Mouse (Mus musculus) heart, adult 8-10 months (tissue): ENCODE measurements around the gene Elmsan1. TPM values are rescaled to one million over a fixed set of nuclear protein-coding genes. Genes with fewer than 3 reads are reported as not detected.
"Not testable (repeated sequence)": the region's sequence is repeated elsewhere in the genome, so short reads cannot be mapped to it uniquely, and the experiment has no call there.

ENCODE experiments used
- DNase-seq: peaks from one replicate; pipeline ENCODE4 v3.0.0; 2022; ENCODE audit warnings: low spot score
- total RNA-seq, 4 experiments: library from RNA; stranded (reverse); gene quantifications; 2 replicates each; pipeline ENCODE4 v1.2.4; 2022

The Elmsan1 gene
- total RNA-seq: 10 to 100 TPM; 13.1 to 17.5 (median 14.5) TPM

DNA sequence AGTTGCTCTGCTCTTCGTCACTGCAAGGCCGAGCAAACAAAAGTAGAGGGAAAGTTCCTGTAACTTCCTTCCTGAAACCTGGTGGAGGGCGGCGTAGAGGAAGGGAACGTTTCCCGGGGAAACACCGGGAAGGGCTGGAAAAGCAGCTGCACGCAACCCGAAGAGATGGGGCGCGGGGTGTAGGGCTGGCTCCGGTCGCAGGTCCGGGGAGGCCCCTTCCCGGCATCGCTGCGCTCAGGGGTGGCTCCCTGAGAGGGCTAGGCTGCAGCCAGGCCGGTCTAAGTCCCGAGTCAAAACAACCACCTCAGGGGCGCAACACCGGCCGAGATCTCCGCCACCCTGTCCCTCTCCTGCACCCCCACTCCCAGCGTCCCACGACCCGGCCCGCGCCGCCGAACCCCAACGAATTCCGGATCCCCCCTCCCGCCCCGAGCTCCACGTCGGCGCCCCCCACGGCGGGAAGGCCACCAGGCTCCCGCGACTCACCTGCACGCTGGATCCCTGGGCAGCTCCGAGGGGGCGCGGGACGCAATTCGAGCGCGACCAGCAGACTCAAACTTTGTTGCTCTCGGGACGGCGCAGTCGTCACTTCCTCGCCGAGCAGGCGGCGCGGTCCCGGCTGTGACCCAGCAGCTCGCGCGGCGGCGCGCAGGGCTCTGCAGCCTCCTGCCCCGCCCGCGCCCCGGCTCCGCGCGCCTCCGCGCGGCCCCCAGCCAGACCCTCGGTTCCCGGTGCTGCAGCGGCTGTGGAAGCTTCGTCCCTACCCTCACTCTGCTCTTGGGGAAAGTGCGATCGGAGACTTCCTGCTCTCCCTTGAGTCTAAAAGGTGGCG lies at the start of gene Elmsan1:
Gene Elmsan1 (minus strand): TSS at position 593 of the 832 bp plus-strand sequence.
- DNase-seq: peak; percentile 75

DNA sequence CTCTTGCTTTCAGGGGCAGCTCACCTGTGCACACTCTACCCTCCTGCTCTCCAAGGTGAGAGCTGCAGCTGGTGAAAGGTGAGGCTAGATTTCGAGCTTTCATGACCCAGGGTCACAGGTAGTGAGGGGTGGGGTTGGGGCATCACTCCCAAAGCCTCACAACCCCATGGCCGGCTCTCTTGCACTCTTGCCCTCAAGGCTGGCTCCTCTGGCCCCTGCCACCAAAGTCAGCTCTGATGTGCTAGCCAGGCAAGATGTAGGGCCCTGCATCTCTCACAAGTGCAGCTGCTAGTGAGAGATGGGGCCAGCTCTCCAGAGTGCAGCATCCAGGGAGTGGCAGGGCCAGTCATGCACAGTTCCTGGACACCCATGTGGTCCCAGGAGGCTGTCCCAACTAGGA lies 48.6 kb upstream of the Elmsan1 start:
- DNase-seq: no peak

DNA sequence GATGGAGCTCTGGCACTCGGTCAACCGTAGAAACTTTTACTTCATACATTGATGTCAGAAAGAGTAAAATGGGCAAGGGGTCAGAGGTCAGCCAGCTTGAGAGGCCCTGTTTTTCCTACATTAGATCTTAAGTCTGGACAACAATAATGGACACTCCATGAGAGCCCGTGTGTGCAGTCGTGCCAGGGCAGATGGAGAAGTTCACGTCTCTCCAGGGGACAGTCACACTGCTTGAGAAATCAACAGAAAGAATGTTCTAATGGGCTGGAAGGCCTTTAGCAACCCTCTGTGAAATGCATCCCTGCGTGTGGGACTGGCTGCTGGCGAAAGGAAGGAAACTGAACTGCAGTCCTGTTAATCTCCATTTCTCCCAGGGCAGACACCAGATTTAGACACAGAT lies 41.7 kb upstream of the Elmsan1 start:
- no peak for DNase-seq

DNA sequence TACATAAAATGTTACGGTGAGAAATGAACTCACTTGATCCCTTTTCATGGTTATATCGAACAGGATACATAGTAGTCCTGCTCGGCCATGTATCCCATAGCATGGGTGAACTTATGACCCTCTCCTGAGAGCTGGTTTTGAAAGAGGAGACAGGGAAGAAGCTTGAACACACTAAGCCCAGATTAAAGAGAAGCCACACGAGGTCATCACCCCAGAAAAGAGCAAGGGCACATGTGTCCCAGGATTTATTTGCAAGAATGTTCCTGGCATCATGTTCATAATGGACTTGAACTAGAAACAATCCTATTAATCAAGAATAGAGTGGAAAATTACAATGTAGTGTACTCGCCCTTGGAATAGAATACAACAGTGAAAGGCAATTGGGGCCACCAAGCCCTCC lies 36.2 kb upstream of the Elmsan1 start:
- DNase-seq: no peak

DNA sequence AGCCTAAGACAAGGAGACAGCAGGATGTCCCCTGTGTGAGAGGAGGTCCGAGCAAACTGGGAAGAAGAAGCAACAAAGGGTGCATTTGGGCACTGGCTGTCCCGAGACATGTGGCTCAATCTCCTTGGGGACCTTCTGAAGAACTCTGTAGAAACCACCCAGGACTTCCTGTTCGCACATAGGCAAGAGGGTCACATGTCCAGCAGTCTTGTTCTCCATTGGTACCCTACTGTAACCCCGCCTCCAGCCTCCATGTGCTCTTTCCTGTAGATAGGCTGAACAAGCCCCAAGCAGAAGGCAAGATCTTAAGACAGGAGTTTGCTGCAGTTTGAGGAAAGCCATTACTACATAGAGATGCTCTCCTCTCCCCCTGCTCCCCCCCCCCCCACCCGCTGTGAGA lies 34.1 kb upstream of the Elmsan1 start:
- no peak for DNase-seq

DNA sequence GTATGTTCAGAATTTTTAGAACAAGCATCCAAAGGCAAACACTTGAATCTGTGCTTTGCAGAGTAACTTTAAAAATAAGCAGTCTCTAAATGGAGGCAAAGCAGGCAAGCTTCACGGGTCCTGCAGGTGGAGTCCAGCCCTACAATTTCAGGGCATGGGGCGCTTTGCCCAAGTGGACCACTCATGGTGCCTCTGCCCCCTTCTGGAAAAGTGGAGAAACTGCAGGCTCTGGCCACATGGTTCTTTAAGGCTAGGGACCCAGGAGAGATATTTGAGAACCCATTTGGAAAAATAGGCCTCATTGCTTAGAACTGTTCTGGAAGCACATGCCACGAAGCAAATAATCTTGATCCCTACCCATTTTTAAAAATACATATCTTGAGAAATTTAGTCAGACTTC lies 30.5 kb upstream of the Elmsan1 start:
- peak; percentile 83 for DNase-seq

DNA sequence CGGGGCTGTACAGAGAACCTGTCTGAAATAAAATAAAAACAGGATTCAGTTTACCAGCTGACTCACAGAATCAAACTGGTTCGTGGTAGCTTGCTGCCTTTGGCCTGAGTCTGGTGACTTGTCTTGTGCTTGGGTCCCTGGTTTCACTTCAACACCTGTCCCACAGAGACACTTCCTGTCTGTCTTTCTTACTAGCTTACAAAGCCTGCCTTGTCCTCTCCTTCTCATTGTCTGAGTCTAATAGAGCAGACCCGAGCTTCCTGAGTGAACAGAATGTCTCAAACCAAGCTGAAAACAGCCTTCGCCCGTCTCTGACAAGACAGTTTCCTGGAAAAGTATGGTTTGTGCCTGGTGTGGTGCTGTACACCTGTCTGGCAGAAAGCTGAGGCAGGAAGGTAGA lies 27.0 kb upstream of the Elmsan1 start:
- no peak for DNase-seq

DNA sequence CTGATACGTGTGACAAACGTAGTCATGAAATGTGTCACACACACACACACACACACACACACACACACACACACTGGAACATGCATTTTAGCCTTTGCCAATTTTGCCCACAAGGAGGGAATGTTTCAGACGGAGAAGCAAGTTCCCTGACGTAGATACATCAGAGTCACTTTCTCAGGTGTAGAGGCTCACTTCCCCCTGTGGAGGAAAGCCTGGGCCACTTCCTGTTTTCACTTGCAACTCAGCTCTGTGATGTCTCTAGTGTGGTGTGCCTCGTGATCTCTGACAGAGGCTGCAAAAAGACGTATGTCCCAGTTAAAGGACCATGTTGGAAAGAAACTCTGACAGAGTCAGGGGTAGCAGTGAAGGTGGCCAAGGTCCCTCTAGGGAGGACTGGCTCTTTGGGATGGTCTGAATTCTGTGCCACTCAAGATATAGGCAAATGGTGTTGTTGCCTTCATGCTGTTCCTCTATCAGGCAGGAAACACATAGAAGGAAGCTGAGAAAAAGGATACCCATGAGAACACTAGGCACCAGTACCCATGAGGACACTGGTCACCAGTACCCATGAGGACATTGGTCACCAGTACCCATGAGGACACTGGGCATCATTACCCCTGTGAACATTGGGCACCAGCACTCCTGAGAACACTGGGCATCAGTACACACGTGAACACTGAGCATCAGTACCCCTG lies 24.5 kb upstream of the Elmsan1 start:
- DNase-seq: no peak

DNA sequence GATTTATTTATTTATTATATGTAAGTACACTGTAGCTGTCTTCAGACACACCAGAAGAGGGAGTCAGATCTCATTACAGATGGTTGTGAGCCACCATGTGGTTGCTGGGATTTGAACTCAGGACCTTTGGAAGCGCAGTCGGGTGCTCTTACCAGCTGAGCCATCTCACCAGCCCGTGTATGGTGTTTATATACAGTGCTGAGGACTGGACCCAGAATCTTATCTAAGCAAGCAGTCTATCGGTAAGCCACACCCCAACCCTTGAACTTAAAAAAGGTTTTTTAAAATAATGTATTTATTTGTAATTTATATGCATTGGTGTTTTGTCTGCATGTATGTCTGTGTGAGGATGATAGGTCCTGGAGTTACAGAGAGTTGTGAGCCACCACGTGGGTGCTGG lies 18.4 kb upstream of the Elmsan1 start:
- not testable (repeated sequence) for DNase-seq

DNA sequence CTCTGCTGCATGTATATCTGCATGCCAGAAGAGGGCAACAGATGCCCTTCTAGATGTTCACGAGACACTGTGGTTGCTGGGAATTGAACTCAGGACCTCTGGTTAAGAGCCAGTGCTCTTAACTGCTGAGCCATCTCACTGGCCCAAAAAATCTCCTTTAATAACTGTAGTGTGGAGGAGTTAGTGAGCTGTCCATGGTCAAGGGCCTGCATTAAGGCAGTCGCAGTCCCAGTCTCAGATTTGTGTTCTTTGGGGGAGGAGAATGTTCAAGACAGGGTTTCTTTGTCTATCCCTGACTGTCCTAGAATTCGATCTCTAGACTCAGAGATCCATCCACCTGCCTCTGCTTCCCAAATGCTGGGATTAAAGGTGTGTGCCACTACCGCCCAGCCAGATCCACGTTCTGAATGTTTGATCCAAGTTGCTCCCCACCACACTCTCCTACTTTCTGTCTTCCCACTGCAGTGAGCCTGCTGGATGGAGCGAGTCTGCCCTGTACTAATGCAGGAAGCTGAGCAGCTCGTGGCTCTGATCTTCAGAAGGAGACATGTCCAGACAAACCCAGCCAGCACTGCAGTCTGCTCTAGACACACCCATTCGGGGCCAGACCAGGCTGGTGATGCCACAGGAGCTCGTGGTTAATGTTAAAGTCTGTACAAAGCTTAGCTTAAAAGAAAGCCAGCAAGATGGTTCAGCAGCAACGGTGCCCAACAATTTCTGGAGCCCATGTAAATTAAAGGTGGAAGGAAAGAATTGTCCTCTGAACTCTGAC lies 17.5 kb upstream of the Elmsan1 start:
- DNase-seq: no peak

DNA sequence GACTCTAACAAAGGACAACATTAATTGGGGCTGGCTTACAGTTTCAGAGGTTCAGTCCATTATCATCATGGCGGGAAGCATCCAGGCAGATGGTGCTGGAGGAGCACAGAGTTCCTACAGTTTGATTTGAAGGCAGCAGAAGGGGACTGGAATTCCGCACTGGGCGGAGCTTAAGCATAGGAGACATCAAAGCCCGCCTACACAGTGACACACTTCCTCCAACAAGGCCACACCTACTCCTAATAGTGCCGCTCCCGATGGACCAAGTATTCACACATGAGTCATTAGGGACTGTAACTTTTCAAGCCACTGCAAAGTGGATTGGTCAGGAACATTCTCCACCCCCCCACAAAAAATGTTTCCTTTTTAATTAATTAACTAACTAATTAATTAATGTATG lies 16.9 kb upstream of the Elmsan1 start:
- no peak for DNase-seq

DNA sequence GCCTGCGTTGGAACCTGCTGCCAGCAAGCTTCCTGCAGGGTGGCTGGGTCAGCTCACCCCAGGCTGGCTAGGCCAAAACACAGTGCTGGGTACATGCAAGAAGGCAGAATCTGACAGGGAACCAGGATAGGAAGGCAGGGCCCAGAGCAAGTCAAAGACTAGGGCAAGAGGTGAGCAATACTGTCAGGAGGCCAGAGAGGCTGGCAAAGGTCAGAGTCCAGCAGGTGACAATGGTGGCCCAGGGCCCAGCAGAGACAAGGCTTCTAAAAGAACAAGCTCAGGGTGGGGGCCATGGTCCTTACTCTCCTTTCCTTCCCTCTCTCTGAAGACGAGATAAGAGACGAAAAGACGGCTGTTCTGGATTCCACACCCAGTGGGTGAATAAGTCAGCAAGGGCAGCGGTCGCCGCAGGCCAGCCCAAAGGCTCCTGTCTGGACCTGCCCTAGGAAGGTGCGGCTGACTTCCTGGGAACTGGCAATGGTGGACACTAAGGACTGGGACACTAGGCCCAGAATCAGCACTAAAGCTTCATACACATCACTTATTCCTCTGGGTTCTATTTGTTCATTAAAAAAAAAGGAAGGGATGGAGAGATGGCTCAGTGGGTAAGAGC lies 14.9 kb upstream of the Elmsan1 start:
- no peak for DNase-seq

DNA sequence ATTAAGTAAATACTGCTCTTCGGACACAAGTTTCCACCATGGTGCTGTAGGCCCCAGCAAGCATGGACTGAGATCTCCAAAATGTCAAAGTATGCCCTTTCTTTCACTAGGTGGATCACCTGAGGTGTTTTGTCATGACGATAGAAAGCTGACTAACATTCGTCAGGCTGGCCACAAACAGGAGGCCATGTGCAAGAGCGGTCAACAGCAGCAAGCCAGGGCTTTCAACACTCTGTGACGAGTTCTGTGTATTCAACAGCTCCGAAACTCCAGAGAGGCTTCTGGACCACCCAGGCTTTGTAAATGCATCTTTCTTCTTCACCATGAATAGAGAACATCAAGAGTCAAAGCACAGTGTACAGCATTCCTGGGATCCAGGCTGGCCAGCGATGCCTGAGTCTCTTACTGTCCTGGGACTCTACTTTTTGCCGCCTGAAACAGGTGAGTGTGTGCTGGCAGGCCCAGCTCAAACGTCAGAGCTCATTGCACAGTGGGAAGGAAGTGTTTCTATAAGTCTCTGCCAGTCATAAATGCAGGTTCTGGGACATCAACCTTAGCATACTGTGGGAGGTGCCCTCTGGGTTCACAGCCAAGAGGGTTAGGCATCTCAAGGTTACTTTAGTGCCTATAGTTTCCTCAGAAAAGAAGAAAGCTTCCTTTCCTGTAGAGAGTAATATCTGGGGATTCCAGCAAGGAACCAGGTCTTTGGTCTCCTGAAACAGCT lies 7.6 kb upstream of the Elmsan1 start:
- DNase-seq: no peak

DNA sequence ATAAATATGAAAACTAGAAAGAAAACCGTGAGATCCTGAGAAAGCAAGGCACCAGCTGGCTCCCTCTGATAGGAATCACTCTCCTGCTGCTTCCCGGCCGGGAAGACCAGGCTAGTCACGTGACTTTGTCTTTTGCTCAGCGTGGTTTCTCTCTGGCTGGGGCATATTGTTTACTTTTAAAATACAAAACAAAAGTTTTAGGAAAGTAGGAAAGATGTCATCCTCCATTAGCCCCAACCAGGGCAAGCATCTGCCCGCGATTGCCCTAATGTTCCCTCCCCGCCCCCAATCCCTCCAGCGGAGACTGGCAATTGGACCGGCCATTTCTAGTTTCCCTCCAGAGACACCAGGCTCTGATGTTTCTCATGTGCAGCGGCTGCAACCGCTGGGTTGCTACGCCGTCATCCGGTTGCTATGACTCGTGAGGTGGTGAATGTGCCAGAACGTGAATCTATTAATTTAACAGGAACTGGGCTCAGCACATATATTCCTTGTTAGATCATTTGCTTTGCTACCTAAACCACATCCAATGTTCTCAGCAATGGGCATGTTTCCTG lies 3.8 kb upstream of the Elmsan1 start:
- DNase-seq: peak; percentile 69

DNA sequence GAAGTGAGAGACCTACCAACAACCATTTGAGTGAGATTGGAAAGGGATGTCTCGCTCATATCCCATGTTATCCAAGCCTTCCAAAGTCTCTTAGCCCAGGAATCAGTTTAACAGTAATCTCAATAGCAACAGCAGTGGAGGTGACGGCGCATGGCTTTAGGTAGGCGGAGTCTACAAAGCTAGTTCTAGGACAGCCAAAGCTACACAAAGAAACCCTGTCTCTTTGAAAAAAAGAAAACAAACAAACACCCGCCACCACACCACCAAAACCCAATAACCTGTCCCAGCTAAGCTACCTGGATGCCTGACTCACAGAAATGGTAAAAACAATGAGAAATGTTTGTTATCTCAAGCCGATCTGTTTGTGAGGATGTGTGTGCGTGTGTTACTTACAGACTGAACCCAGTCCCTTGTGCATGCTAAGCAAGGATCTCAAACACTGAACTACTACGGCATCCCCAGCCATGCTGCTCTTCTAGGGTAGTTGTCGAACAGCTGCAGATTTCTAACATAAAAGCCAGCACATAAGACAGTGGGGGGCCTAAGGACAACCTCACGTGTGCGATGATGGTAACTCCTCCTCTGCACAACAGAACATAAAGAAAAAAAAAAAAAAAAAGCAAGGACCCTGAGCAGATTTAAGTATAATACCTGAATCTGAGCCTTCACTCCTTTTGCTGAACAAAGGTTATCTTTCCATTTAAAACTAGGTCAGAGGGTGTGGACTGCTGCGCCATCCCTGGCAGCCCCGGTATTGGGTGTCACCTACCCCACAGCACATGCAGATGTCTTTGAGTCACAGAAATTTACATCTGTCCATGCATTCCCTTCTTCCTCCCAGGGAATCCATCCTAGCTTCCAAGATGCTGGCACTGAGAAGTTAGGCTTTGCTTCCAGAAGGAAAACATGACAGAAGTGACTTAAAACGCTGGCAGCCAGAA lies 2.5 kb upstream of the Elmsan1 start:
- DNase-seq: no peak

DNA sequence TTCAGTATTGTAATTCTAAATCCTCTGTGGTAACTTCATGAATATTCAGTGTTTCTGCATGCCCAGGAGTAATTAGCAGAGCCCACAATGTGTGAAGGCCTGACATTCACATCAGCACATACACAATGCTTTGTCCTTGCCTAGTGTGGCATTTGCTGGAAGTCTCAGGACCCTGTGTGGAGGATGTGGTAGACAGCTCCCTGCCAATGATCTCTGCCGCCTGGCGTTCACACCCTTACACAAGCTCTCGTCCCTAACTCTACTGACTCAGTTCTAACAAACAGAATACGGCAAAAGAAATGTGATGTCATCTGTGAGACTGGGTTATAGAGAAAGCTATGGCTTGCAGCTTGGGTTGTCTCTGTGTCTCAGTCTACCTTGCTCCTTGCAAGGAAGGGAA lies 1.8 kb upstream of the Elmsan1 start:
- DNase-seq: no peak

DNA sequence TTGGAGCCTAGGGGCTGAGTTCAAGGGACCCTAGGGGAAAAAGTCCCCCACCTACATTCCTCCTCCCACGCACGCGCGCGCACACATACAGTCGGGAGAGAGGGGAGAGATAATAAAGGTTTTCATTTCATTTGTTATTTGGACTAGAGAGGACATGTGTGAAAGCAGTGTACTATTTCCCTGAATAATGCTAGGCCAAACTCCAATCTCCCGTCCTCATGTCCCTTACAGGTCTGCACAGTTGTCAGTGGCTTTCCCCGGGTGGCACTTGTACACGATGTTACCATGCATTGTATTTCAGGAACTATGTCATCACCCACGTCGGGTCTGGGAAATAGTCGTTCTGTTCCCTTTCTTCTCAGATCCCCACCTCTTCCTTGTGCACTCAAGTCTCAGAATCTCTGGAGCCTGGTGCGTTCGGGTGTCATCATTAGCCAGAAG lies 460 bp upstream of the Elmsan1 start:
- DNase-seq: no peak

DNA sequence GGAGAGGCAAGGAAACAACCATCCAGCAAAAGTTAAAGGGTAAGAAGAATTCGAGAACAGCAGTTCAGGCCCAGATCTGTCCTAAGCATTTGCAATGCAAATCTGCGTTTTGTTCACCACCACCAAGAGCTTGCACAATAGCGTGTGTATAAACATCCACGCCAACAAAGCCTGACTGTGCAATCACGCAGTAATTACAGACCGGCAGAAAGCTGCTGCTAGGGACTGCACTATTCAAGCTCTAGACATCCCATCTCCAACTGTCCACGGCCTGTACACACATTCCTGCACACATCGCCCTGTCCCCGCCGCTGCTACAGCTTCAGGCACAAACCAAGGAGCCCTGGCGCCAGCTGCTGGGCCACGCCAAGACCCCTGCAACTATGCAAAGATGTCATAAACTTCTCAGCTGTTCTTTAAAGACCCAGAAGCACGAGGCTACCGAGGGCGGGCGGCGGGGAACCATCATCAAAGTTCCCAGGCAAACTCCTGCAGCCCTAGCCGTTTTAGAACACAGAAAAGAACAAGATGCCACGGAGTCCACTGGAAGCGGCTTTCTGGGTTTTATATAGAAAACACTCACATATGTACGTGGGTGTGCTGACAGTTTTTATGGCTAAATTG lies 1.1 kb downstream of the Elmsan1 start:
- DNase-seq: no peak

DNA sequence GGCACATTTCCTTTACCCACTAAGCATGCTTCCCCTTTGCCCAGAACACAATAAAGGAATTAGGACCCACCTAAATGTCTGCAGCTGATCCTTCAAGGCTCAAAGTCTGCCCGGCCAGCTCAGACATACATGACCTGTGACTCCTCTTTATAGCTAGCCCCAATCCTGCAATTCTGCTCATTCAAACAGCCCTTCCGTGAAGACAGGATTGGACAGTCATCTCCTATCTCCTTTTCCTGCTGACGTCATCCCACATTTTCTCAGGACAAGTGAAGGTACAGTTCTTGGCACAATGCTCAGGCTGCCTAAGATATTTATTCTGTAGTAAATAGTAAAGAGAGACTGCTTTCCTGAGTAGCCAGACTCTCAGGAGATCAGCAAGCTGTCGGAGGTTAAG lies 1.6 kb downstream of the Elmsan1 start:
- no peak for DNase-seq
